Comparison of ENCODE assay signal across 18 mouse cellular contexts in genomic region chr16:18766390-18766789, GRCm38 (mm10). TPM values are rescaled to one million over a fixed set of nuclear protein-coding genes. Genes with fewer than 3 reads are reported as not detected.
DNase-seq lines count a peak whose midpoint lies in the region; TF ChIP-seq lines count a peak whose summit lies in the region.
"Had no signal": no experiment of that assay in that cellular context is flagged by ENCODE, and none has a peak within 500 bp of the region (broad histone marks: within the 10 kb centered on the region; RNA-seq: fewer than 3 reads in every experiment).

No protein-coding gene starts in this region.

- 54% methylated on average over 4 of the region's 4 CpGs for WGBS in lung, adult 2 months

- peak; percentile 61 for DNase-seq in lung, postnatal 10 days
- no peak for DNase-seq in lung, adult 2 months
- DNase-seq in lung, postnatal 25 days (ENCODE audit: low spot score), result peak; percentile 69
- DNase-seq in lung, postnatal 4 days, result peak; percentile 44 to 61
- DNase-seq in frontal cortex, postnatal 14 days (ENCODE audit: low spot score in 2 of 2), result no peak
- DNase-seq in spleen, postnatal 10 days (ENCODE audit: low spot score in 2 of 2), result no peak
- DNase-seq: adrenal gland, adult 2 months; adrenal gland, postnatal 10 days; adrenal gland, postnatal 25 days; cerebellum, adult 11-12 months; cerebellum, adult 2 months; cerebellum, adult 9-10 months; cerebellum, postnatal 10 days; cerebellum, postnatal 25 days had no signal

- peaks cover 4% of the 10 kb centered on the region for H3K4me1 ChIP-seq in lung, adult 2 months (ENCODE audit: control insufficient read depth, insufficient read depth, low read length)
- H3K4me1 ChIP-seq: embryonic facial prominence, embryonic 10.5 days; embryonic facial prominence, embryonic 12.5 days; forebrain, embryonic 13.5 days; forebrain, embryonic 15.5 days had no signal

- TF ChIP-seq CTCF in lung, adult 2 months (IDR thresholded peaks at IDR 0.05; ENCODE audit: insufficient read depth, low read length), result no peak

- no peak for TF ChIP-seq POLR2A in lung, adult 2 months (IDR thresholded peaks at IDR 0.05; ENCODE audit: borderline replicate concordance, extremely low read depth, low read depth, low read length)

- H3K4me3 ChIP-seq in lung, adult 2 months (replicated peaks; ENCODE audit: extremely low read depth, low read depth, low read length), result no peak overlapping the region
- H3K4me3 ChIP-seq: embryonic facial prominence, embryonic 10.5 days; embryonic facial prominence, embryonic 12.5 days; forebrain, embryonic 13.5 days; forebrain, embryonic 15.5 days had no signal

RNA-seq across cellular contexts. Expression of gene Cldn5, which starts 10.3 kb away (rescaled TPM):
- polyA plus RNA-seq in lung, adult 2 months (2012; rRNA removed), result 753 and 874 TPM in 2 replicates

RNA-seq across cellular contexts. Expression of gene Ufd1, which starts 45.2 kb away (rescaled TPM):
- 23.1 and 39.3 TPM in 2 replicates for polyA plus RNA-seq in lung, adult 2 months (2012; rRNA removed)

RNA-seq across cellular contexts. Expression of gene Cdc45, which starts 45.4 kb away (rescaled TPM):
- polyA plus RNA-seq in lung, adult 2 months (2012; rRNA removed), result 3.3 and 3.5 TPM in 2 replicates

Comparison
In these comparisons a context has a peak if more than half of its experiments do, and no peak if none do; other contexts are left out.
1. DNase-seq: peak in lung, postnatal 10 days (single experiment), lung, postnatal 25 days (single experiment) and lung, postnatal 4 days (2 of 2); none in lung, adult 2 months (single experiment), frontal cortex, postnatal 14 days (0 of 2) and spleen, postnatal 10 days (0 of 2).